Mouse (Mus musculus) C2C12 (cell line): Measurements from ENCODE around the gene Ncbp1.

Experiments
- CEBPB ChIP-seq: IDR thresholded peaks from one replicate; pipeline ENCODE4 v1.6.1; 2011; ENCODE audit warnings: low read depth, mild to moderate bottlenecking, control low read depth, moderate library complexity
- CTCF ChIP-seq: IDR thresholded peaks from one replicate; pipeline ENCODE4 v1.5.1; 2011; ENCODE audit not compliant: control insufficient read depth, insufficient read depth, insufficient read length
- FOSL1 ChIP-seq: IDR thresholded peaks from one replicate; pipeline ENCODE4 v1.8.0; 2011; ENCODE audit warnings: mild to moderate bottlenecking, low read length; ENCODE audit not compliant: poor library complexity, insufficient read depth, severe bottlenecking
- MYOD1 ChIP-seq: IDR thresholded peaks from one replicate; pipeline ENCODE4 v1.6.1; 2011; ENCODE audit warnings: low read depth; ENCODE audit not compliant: control insufficient read depth, insufficient read length
- USF1 ChIP-seq: IDR thresholded peaks from one replicate; pipeline ENCODE4 v1.6.1; 2011; ENCODE audit warnings: low read depth, mild to moderate bottlenecking, control low read depth, moderate library complexity

DNA sequence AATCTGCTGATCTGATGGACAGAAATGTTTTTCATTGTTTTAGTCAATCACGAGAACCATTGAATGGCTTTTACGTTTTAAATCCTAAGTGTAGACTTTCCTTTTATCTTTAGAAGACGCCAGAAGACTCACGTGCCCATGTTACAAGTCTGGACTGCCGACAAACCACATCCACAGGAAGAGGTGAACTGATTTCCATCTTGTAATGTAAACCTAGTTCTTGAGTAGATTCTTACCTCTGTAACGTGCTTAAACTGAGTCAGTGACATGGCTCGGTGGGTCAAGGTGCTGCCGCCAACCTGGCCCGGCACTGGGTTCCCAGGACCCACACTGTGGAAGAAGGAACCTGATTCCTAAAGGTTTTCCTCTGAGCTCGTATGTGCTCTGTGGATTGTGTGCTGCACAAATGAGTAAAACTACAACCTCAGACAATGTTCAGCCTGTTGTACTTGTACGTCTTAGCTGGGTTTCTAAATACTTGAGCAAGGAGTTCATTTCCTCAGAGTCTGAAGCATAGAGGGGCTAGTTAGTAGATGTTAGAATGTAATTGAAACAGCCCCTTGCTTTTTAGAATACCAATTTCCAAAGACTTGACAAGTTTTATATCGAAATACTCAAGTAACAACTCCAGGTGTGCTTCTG, 13.6 kb downstream of the Ncbp1 start:
- TF ChIP-seq CTCF = no peak
- no peak for TF ChIP-seq MYOD1
- TF ChIP-seq FOSL1 = no peak
- TF ChIP-seq CEBPB = no peak
- TF ChIP-seq USF1 = no peak
